Mouse (Mus musculus) large intestine, adult 2 months (tissue): Measurements from ENCODE around the gene Btbd3. TPM values are rescaled to one million over a fixed set of nuclear protein-coding genes. Genes with fewer than 3 reads are reported as not detected.

Experiments
- DNase-seq: peaks from one replicate; pipeline ENCODE4 v3.0.0-alpha.2; 2012; ENCODE audit warnings: low read depth, low spot score
- WGBS: fragments of 180-500 bp; shearing (Covaris S2); methylation state at CpG from one replicate; pipeline ENCODE4 v1.1.7; 2018; 5-methylcytosine and 5-hydroxymethylcytosine counted together
- polyA plus RNA-seq: library from polyadenylated mRNA; depleted of rRNA; stranded (reverse); fragments of >200 nt; gene quantifications from 2 replicates; pipeline ENCODE4 v1.2.3, GENCODE M21; 2012; rRNA removed

Gene Btbd3
- polyA plus RNA-seq = 4.5 and 6.6 TPM in 2 replicates

DNA sequence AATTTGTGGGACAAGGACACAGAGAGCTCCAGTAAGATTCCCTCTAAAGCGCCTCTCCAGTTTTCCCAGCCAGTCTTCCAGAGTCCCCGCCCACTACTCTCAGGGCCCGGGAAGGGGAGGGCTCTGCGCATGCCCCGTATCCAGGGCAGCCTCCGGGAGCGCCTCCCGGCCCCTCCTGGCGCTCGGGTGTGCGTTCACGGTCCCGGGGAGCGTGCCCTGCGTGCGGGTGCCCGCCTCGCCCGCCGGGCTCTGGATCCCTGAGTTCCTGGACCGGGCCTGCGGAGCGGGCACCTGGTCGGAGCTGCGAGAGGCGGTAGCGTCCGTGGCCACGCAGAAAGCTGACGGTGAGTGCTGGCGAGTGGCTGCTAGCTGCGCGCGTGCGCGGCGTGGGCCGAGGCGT is at the start of gene Btbd3:
Btbd3 (plus strand) TSS at position 155 of the 400 bp plus-strand sequence.
- peak; percentile 83 for DNase-seq
- under 1% methylated on average over 39 of the region's 39 CpGs for WGBS

DNA sequence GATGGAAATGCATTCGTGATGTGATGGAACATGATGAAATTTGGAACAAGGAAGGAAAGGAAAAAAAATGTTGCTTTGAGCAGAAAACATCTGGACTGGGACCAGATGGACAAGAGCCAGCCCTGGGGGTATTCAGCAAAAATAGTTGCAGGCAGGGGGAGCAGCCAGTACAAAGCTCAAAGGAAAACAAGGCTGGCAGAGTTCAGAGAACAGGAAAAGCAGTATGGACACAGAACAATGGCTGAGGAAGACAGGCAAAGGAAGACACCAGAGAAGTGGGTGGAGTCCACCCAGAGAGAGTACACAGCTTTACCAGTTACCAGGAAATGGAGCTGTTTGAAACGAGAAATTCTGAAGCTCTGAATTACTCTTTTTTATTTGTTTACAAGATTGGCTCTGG is 40.8 kb upstream of the Btbd3 start:
- WGBS = 22% methylated on average over 2 of the region's 2 CpGs
- no peak for DNase-seq

DNA sequence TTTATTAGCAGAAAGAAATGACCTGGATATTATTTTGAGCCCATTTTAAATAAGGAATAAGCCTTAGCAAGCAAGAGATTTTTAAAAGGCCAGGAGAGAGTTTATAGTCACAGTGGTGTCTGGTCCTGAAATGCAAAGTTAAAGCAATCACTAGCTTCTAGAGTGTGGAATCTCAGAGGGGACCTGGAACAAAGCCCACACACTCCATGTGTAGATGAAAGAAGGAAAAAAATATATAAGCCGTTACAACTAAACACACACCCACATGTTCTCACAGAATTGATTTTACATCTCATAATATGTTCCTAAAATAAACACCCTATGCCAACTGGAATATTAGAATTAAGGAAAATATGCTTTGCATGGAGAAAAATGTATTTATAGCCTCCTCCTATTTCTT is 36.1 kb upstream of the Btbd3 start:
- WGBS = 51% methylated on average over 1 of the region's 1 CpGs
- no peak for DNase-seq

DNA sequence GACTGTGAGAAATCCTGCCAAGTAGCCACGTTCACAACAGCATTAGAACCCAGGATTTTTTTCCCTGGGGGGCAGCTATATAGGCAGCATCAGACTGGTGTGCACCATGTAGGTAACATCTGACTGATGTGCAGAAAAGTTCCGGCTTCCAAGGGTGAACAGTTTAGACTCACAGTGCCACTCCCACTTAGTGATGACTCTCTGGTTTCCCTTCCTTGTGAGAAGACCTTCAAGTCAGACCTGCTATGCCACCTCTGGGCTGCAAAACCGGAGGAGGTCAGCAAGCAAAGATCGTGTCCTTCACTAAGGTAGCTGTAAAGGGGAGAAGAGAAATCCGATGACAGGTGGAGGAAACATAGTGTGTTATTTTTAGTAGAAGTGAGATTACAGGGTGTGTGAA is 24.1 kb upstream of the Btbd3 start:
- DNase-seq = no peak
- 32% methylated on average over 5 of the region's 5 CpGs for WGBS

DNA sequence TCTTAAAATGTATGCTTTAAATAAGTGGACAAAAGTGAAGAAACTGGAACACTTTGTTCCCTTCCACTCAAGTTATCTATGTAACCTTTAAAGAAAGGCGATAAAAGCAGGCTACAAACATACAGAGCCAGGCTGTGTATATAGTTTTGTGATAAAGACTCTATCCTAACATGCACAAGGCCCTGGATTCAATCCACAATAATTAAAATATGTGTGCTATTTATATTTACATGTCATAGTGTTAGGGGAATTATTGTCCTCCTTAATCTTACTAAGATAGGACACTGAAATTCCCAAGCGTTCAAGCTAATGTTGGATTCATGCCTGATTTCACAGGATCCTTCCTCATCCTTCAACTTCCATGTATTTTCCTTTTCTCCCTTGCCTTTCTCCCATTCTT is 20.2 kb upstream of the Btbd3 start:
- WGBS = 85% methylated on average over 2 of the region's 2 CpGs
- no peak for DNase-seq

DNA sequence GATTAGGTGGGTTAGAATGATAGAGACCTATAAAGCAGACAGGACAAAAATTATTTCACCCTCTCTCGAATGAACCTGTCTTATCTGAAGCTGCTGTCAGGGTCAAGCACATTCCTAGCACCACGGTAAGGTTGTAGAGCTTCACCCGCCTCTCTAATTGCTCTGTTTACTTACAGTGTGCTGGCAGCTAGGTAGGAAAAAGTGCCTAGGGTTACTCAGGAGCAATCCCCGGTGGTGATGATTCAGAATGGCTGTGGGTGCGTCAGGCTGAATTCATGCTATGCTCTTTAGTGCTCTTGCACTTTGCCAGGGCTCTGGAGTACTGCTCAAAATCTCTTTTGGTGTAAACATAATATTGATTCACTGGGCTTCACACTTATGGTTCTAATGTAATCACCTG is 13.9 kb upstream of the Btbd3 start:
- DNase-seq = no peak
- WGBS = 24% methylated on average over 5 of the region's 5 CpGs

DNA sequence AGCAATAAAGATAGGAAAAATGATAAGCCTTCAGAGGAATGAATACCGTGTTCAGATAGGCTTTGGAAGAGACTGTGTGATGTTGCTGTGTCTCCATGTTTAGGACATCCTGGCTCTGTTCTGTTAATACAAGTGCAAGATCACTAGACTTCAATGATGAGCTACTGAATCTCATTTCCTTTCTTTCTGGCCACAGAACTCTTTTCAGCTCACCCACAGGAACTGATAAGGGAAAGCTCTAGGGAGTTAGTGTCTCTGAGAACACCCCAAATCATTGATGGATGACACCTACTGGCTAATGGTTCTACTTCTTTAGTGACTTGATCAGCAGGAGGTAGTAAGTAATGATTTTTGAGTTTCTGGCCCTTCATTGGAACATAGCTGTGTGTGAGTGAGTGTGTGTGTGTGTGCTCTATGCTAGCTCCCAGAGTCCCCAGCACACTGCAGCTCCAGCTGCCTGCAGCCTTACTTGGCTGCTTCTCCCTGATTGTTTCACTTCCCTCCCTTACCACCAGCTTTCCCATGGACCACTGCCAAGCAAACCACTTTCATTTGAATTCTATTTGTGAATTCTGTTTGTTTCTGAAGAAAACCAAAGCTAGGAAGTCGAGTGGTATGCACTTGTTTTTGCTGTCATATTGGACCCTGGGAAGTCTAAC is 10.6 kb upstream of the Btbd3 start:
- 33% methylated on average over 2 of the region's 2 CpGs for WGBS
- no peak for DNase-seq

DNA sequence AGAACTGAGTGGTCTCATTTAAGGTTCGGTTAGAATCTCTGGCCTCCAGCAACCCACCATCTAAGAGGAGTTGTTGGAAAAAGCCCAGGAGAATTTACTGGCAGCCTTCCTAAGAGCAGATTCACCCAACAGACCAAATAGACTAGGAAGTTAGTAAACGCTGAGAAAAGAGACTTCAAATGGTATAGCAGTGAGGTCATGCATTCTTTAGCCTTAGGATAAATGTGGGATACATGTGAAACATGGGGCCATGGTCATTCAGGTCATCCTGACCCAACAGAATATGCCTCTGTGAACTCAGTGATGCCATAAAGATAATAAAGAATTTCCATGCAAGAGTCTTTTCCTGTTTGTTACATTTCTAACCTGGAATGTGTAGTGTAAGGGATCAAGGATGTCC is 8.4 kb upstream of the Btbd3 start:
- no peak for DNase-seq
- WGBS = 33% methylated on average over 2 of the region's 2 CpGs

DNA sequence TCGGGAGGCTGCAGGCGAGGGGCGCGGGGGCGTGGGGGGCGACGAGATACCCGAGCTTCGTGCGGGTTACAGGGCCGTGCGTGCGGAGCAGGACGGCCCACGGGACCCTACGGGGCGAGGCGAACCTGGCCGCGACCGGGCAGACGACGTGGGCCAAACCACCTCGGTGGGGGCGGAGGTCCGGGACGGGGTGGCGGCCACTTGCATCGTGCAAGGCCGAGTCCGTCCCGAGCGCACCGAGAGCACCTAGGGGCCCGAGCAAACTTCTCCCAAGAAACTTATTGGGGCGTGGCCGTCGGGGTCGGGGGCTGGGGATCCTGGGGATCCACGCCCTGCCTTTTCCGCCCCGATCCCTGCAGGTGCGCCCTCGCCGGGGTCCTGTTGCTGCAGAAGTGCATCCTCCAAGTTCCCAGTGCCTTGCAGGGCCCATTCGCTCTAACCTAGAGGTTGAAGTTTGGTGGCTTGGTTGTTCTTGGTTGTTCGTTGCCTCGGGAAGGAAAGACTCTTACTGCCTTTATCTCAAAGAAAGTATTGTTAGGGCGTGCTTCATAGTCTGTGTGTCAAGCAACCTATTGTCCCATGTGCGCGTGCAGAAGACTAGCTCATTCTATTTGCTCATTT is 596 bp downstream of the Btbd3 start:
- under 1% methylated on average over 51 of the region's 51 CpGs for WGBS
- no peak for DNase-seq

DNA sequence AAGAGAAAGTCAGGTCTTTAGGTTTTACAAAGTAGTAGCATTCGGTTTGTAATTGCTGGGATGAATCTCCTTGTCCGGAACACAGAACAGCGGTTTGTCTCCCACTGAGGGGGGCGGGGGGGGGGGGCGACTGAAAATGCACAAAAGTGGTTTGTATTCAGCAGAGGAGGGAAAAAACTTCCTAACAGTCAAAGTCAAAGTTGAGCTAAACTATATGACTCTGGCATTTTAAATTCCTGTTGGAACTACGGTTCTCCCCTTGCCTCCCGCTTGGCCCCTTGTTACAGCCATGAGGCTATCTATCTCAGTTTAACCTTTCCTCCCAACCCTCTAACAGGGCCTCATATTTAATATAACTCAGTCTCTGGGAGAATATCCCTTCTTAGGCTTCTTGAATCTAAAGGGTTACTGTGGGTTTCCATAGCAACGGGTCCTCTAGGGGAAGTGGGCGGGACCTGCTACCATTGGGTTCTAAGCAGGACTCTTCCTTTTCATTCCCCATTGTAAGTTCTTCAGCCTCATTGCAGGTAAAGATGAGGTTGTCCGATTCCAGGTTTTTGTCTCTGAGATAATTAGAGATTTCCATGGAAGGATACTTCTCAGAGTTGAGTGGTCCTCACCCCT is 1.4 kb downstream of the Btbd3 start:
- no peak for DNase-seq
- 3% methylated on average over 10 of the region's 10 CpGs for WGBS

DNA sequence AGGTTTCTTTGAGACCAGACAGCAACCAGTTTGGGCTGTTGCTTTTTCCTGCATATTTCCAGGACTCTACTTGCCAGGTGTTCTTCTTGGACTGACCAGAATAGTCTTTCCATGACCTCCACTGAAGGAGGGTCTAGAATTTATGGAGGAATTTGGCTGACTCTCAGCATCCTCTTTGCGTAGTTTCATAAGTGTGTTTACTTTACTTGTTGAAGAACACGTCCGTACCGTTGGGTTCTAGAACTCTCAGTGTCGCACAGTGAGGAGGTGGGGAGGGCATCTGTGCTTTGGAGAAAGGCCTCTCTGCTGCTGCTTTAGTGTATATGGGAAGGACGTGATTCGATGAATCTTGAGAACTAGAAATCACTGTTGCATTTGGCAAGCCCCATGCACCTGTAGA is 4.8 kb downstream of the Btbd3 start:
- DNase-seq = no peak
- 56% methylated on average over 7 of the region's 7 CpGs for WGBS

DNA sequence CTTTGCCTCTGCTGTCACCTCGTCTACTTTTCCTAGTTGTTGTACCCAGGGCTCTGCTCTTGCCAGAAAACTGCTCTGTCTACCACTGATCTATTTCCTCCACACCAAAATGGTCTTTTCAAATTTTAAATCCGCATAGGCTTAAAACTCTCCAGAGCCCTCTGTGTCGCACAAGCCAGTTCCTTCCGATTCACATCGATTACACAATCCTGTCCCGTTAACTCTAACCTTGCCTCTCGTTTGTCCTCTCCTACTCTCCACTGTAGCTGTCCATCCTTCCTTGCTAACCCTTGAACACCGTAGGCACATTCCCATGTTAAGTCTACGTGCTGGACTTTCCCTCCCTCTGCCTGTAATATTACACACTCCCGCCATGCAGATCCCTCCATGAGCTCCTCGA is 6.5 kb downstream of the Btbd3 start:
- 65% methylated on average over 11 of the region's 11 CpGs for WGBS
- no peak for DNase-seq

DNA sequence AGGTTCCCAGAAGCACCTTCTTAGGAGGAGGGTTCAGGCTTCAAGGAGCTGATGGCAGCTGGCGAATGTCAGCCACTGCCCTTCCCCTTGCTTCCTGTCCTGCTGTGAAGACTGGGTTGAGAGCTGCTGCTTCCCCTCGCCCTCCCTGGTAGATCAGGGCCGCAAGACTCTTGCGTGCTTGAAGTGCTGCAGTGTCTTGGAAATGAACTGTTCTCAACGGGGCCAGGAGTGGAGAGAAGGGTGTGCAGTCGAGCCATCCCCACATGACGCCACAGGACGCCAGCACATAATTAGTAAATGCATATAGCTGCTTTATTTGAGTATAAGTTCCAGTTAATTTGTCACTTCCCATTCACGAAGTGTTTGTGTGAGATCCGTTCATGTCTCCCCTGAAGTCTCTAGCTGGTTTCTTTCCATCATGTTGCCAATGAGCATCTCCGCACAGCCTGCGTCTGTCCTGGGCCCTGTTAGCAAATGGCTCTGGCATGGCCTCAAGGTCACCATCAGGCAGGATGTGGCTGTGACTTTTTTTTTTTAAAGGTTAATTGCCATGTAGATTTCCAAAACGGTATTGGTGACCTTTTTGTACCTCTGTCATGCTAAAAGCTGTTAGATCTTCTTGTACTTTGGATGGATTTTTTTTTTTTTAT is 9.1 kb downstream of the Btbd3 start:
- no peak for DNase-seq
- 41% methylated on average over 13 of the region's 13 CpGs for WGBS

DNA sequence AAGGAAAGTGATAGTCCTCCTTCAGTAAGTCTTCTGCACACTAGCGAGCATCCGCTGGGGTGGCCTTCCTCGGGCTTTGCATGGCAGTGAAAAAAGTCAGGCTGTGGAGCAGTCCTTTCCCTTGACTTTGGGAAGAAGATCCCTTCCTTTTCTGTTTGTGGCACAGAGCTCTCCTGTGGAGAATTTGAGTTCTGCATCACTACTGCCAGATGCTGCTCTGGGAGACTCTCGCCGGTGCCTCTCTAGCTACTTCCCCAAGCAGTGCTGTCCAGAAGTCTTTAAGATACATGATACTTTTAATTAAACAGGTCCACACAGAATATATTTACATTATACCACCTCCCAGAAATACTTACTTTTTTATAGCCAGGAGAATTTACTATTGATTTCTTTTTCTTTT is 10.3 kb downstream of the Btbd3 start:
- 66% methylated on average over 5 of the region's 5 CpGs for WGBS
- DNase-seq = no peak

DNA sequence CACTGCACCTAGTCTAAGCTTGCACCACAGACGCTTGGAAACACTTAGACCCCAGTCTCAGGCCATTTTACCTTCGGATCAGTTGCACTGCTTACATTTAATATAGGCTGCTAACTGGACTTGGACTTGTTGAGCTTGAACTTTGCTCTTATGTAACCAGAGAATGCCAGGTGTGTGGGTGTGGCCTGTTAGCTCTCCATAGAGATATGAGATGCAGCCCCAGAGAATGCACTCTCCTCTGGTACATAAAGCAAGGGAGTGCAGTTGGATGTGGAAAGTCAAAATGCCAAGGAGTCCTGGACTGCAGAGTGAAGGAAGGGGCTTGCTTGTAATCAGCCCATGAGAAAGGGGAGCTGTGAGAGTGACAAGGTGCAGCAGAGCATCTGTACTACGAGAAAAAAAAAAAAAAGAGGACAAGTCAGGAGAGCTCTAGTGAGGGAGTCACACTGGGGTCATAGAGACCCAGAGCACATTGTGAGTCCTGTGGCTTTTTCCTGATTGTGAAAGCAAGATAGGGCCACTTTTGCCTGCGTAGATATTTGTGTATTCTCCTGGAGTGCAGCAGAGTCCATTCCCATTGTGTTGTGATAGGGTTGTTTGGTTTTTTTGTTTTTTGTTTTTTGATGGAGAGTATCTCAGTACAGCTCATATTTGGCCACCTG is 11.6 kb downstream of the Btbd3 start:
- DNase-seq = peak; percentile 72
- 22% methylated on average over 4 of the region's 4 CpGs for WGBS

DNA sequence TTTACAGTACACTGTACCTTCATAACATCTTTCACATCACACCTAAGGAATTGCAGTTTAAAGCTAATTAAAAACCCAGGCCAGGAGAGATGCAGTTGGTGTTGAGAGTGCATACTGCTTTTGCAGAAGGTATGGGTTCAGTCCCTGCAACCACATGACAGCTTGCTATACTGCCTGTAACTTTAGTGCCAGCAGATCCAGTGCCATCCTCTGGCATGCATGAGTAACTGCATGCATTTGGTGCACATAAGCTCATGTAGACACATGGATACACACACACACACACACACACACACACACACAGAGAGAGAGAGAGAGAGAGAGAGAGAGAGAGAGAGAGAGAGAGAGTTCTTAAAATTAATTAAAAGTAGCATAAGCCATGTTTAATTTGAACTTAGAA is 13.0 kb downstream of the Btbd3 start:
- DNase-seq = no peak

DNA sequence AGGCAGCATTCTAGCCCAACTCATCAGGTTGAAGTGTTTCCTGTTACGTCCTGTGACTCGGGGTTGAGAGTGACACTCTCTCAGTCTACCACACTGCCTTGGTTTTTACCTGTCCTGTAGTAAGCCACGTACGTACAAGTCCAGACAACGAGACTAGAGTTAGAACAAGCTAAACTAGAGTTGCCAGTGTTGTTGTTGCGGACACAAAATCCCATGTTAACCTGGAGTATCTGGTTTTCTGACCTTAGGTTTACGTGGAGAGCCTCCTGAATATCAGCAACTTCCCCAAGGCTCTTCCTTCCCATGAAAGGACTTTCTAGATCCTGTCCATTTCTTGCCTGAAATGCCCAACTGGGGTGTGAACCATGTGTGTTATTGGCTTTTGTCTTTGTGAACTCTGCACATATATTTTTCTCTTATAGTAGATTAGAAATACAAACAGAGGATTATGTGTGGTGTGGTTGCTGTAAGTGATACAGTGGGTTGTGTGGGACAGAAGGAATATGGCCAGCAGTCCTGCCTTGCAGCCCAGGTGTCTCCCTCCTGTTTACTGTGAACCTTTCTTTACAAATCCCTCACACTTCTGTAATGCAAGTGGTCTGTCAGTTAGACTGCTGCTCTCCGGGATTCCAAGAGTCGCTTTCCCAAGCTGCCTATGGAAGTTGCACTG is 17.2 kb downstream of the Btbd3 start:
- no peak for DNase-seq
- 70% methylated on average over 9 of the region's 9 CpGs for WGBS

DNA sequence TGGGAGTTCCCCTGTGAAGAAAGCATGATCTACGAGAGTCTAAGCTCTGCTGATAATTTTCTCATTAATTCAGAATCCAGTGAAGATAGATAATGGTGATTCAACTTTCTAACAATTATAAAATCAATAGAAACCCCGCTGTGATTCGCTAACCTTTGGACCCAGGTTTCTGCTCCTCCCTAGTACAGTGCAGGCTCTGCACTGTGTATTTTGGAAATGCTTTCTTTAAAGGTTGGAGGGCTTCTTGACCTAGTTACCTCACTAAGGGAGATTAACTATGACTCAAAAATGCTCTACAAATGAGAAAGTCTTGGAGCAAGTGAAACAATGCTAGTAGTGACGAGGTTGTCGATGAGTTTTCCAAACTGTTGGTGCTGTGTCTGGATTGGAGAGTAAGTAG is 17.7 kb downstream of the Btbd3 start:
- 35% methylated on average over 5 of the region's 5 CpGs for WGBS
- no peak for DNase-seq

DNA sequence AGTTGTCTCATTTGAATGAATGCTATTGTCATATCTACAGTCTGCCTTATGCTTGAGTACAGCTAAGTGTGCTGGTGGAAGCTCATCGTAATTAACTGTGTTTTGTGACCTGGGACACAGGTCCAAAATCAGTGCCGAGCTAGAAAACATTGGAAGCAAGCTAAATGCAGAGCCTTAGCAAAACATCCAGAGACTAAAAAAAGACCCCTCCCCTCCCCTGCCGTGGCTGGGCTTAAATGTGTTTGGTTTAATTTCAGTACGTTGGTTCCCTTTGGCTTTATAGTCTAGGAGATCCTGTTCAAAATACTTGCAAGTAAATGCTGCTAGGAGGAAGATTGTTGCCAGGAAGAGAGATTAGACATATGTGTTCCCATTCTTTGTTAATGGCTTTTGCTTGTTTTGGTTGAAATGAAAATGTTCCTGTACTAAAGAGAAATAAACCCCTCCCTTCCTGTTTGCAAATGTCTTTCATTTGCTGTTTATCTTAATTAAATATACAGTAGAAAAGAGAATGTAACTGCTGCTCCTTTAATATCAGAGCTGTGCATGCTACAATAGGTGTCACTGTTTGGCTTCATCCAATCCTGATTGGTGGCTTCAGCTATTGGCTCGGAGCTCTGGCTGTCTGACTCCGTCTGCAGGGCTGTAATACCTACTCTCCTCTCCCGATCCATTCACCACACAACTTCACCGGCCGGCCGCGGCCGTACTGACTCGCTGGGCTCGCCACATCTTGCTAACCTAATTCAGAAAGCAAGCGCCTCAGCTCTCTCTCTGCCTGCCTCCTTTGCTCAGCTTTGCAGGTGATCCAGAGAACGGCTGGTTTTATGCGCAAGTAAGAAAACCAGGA is 21.7 kb downstream of the Btbd3 start:
- no peak for DNase-seq
- WGBS = 5% methylated on average over 17 of the region's 17 CpGs
